Mouse (Mus musculus) gastrocnemius, postnatal 4 days (tissue): Measurements from ENCODE around the gene Rin1. TPM values are rescaled to one million over a fixed set of nuclear protein-coding genes. Genes with fewer than 3 reads are reported as not detected.

Experiments used
- DNase-seq, 2 experiments: peaks; one replicate each; pipeline ENCODE4 v3.0.0; 2021 to 2022; ENCODE audit warnings: low spot score in 2 of 2, mixed read lengths in 2 of 2
- total RNA-seq, 2 experiments: library from RNA; stranded (reverse); gene quantifications; 2 replicates each; pipeline ENCODE4 v1.2.3; 2021

The Rin1 gene
- total RNA-seq, 2 experiments from 2014 or later: 3.4 to 3.5 TPM

GRCm38 (mm10) chr19:5093481-5094242 is 43.4 kb downstream of the Rin1 start:
- no peak for DNase-seq

GRCm38 (mm10) chr19:5094243-5094632 is 44.0 kb downstream of the Rin1 start:
- peak; percentile 84 to 88 for DNase-seq

GRCm38 (mm10) chr19:5094746-5095417 is 44.6 kb downstream of the Rin1 start:
- no peak for DNase-seq

DNA sequence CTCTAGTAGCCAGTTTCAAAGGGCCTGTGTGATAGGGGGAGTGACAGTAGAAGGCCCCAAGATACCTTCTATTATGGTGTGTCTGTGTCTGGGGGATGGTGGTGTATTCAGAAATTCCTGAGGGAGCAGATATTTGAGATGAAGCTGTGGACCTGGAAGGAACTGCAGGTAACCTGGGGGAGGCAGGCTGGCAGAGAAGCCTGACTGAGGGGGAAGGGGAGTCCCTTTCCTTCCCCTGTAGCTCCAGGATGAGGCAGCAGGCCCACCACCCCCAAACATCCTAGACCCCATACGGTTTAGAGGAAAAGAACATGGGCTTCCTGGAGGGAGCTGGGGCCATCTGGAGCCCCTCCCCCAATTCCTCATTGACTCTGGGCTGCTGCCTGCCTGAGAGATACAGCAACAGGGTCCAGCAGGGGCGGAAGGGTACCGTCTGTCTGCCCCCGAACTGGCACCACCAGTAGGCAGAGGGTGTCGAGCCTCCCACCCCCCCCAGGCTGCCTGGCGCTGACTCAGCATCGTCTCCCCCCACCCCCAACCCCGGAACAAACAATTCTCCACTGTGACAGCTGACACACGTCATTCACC is 45.7 kb downstream of the Rin1 start:
- DNase-seq: no peak

DNA sequence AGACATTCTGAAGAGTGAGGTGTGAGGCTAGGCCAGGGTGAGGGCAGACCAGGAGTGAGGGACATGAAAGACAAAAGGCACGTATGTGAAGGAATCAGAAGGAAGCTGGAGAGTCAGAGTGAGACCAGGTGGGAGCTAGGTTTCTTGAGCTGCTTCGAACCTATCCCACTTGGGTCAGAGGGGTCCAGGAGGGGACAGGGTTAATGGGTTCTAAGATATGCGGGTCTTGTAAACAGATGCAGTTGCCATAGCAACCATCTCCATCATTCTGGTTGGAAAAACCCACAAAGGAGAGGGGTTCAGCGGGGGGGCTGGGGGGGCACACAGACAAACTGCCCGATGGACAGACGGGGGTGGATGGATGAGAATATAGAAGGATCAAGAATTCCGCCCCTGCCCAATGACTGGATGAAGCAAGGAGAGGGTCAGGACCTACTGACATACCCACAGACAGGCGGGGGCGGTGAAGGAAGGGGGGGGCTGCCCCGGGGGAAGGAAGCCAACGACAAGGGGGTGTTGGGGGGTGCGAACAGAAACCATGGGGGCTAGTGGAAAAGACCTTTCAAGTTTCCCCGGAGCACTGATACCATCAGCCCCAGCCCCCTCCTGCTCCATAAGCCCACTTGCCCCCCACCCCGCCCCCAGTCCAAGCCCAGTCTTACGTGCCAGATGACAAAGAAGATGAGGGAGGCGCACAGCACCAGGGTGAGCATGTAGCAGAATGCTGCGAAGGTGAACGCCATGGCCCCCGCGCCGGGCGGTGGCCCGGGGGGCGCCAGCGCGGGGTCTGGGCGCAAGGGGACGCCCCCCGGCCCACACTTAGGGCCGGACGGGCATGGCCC is 47.5 kb downstream of the Rin1 start:
- DNase-seq: no peak

- peak in 1 of 2 experiments; percentile 64 for DNase-seq
Observed at GRCm38 (mm10) chr19:5098363-5099143, 48.3 kb downstream of the Rin1 start, which contains the start of gene Cnih2. Gene Cnih2, minus strand, starts transcription at chr19:5098521.

GRCm38 (mm10) chr19:5106074-5106473 is 55.8 kb downstream of the Rin1 start:
- no peak for DNase-seq

Other genes starting within 250 kb of the Rin1 start
- 10 to 100 TPM; 15.4 to 22.9 TPM for gene Gm21992, start 238.9 kb upstream of the Rin1 start, total RNA-seq
- gene Rbm14, start 238.8 kb upstream of the Rin1 start, total RNA-seq: 10 to 100 TPM; 33.6 to 46.1 TPM
- 10 to 100 TPM; 40.7 to 44.0 TPM for gene Ccs, start 211.1 kb upstream of the Rin1 start, total RNA-seq
- gene Ccdc87, start 211.1 kb upstream of the Rin1 start, total RNA-seq: under 1 TPM in 1 of 2 experiments, not detected in 1; 0.07 TPM
- 10 to 100 TPM; 38.9 to 40.9 TPM for gene Ctsf, start 195.4 kb upstream of the Rin1 start, total RNA-seq
- 1,000 to 10,000 TPM; 1,624 to 1,725 TPM for gene Actn3, start 172.6 kb upstream of the Rin1 start, total RNA-seq
- 1 to 10 TPM; 6.3 to 7.1 TPM for gene Zdhhc24, start 171.8 kb upstream of the Rin1 start, total RNA-seq
- 1 to 10 TPM; 3.3 to 4.2 TPM for gene Bbs1, start 143.9 kb upstream of the Rin1 start, total RNA-seq
- gene Dpp3, start 122.2 kb upstream of the Rin1 start, total RNA-seq: 10 to 100 TPM; 53.2 to 58.1 TPM
- 1 to 10 TPM; 1.7 to 2.2 TPM for gene Peli3, start 107.4 kb upstream of the Rin1 start, total RNA-seq
- 10 to 100 TPM; 54.4 to 60.4 TPM for gene Mrpl11, start 88.3 kb upstream of the Rin1 start, total RNA-seq
- gene Npas4, start 60.2 kb upstream of the Rin1 start, total RNA-seq: under 1 TPM; 0.10 to 0.20 TPM
- gene Slc29a2, start 26.6 kb upstream of the Rin1 start, total RNA-seq: 1 to 10 TPM; 8.7 to 9.2 TPM
- gene B4gat1, start 11.7 kb upstream of the Rin1 start, total RNA-seq: 10 to 100 TPM; 28.5 to 31.4 TPM
- under 1 TPM in 1 of 2 experiments, not detected in 1; 0.29 TPM for gene AC124502.3, start 11.6 kb upstream of the Rin1 start, total RNA-seq
- 10 to 100 TPM; 18.3 to 19.6 TPM for gene Brms1, start 9.1 kb upstream of the Rin1 start, total RNA-seq
- 100 to 1,000 TPM; 108 to 113 TPM for gene Cd248, start 17.6 kb downstream of the Rin1 start, total RNA-seq
- under 1 TPM; 0.29 to 0.34 TPM for gene Tmem151a, start 35.0 kb downstream of the Rin1 start, total RNA-seq
- gene Yif1a, start 38.1 kb downstream of the Rin1 start, total RNA-seq: 10 to 100 TPM; 57.9 to 59.6 TPM
- gene Cnih2, start 48.0 kb downstream of the Rin1 start, total RNA-seq: 1 to 10 TPM; 1.3 to 1.9 TPM
- gene Rab1b, start 56.6 kb downstream of the Rin1 start, total RNA-seq: 100 to 1,000 TPM; 136 to 144 TPM
- gene Klc2, start 68.1 kb downstream of the Rin1 start, total RNA-seq: 10 to 100 TPM; 22.8 to 24.0 TPM
- 10 to 100 TPM; 19.0 to 20.4 TPM for gene Pacs1, start 222.6 kb downstream of the Rin1 start, total RNA-seq
- gene Sf3b2, start 245.0 kb downstream of the Rin1 start, total RNA-seq: 100 to 1,000 TPM; 114 to 120 TPM
- gene Gal3st3, start 247.8 kb downstream of the Rin1 start, total RNA-seq: under 1 TPM; 0.18 to 0.22 TPM